Mouse (Mus musculus): ENCODE data around the gene Zg16.

Zg16 gene

GRCm38 (mm10) chr7:127076188-127076587 lies 10.9 kb downstream of the Zg16 start:
- DNase-seq (ENCODE audit: low spot score in 2 of 2) = no peak

DNA sequence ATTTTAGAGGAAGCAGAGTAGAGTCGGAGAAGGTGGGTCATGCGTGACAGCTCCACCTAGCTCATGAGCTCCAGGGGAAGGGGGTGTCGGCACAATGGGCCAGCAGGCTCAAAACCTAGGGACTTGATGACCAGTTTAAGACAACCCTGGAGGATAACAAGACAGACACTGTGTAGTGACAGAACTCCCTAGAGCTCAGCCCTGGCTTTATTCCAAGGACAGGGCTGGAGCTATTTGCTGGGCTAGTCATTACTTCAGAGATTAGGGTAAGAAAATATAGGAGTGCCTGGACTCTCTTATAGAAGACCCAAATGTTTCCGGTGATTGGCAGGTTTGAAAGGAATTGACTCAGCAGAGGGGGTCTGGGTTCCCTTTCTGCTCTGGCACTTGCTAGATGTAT lies 13.9 kb downstream of the Zg16 start:
- no peak for DNase-seq (ENCODE audit: low spot score in 2 of 2)

DNA sequence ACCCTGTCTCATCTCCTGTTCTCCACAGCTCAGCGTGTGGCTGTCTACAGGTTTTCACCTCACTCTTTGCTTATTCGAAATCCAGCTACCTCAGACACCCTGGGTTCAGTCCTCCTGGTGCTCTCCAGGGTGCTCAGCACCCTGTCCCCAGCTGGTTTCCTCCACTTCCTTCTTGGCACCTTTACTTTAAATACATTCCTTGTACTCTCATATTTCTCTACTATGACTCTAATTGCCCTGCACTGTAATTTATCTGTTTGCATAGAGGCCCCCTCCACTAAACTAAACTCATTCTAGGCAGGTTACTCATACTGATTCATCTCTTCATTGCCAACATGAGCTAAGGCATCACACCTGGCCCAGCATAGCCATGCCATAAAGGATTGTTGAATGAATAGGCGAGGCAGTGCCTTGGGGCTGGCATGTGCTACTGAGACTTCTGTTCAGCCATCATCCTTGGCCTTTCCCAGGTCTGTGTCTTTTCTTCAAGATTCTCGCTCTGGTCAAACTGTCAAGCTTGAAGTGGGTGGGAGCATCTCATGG lies 16.2 kb downstream of the Zg16 start:
- DNase-seq (ENCODE audit: low spot score in 2 of 2) = no peak

- DNase-seq (ENCODE audit: low spot score in 2 of 2) = no peak
Measured at GRCm38 (mm10) chr7:127066317-127066716, 20.8 kb downstream of the Zg16 start.

DNA sequence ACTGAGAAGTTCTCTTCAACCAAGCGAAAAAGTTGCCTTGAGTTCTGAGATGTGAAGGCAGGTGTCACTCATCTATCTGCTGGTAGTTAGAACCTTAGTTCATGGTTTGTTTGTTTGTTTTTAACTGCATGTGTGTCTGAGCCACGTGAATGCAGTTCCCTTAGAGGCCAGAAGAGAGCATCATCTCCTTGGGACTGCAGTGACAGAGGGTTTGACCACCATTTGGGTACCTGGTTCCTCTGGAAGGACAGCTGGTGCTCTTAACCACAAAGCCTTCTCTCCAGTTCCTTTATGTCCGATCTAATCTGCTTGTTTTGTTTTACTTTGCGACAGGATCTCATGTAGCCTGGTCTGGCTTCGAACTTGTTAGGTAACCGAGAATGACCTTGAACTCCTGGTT lies 21.6 kb downstream of the Zg16 start:
- DNase-seq (ENCODE audit: low spot score in 2 of 2) = no peak

DNA sequence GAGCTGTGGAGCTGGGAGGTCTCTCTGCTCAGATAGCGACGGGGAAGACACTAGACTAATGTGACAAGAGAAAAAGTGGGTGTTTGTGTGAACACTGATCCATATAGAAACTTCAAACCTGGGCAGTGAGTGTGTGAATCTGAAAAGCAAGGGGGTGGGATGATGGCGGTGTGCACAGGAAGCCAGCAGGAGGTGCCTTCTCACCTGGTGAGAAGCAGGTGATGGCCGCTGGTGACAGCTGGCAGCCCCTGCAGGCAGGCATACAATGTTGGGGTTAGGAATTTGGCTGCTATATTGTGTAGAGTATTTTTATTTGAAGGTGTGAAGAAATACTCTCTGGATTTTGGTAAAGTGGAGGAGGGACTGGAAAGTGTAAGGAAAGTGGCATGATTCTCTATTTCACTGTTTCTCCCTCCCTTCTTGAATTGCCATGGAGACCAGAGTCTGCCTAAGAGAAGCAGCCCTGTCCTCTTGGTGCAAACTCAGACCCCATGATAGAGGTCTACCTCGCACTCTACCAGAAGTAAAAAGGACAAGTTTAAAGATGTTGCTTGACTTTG lies 32.0 kb downstream of the Zg16 start:
- DNase-seq (ENCODE audit: low spot score in 2 of 2) = no peak

GRCm38 (mm10) chr7:127041851-127042672 lies 45.1 kb downstream of the Zg16 start, which contains the start of gene Kif22:
Gene Kif22 (minus strand): TSS chr7:127042471.
- peak; percentile 88 to 90 for DNase-seq (ENCODE audit: low spot score in 2 of 2)

GRCm38 (mm10) chr7:127031244-127031643 lies 55.9 kb downstream of the Zg16 start:
- DNase-seq (ENCODE audit: low spot score in 2 of 2) = no peak

- DNase-seq (ENCODE audit: low spot score in 2 of 2) = no peak
Measured at GRCm38 (mm10) chr7:127030172-127030571, 57.0 kb downstream of the Zg16 start.

GRCm38 (mm10) chr7:127027885-127028284 lies 59.2 kb downstream of the Zg16 start:
- no peak for DNase-seq (ENCODE audit: low spot score in 2 of 2)

DNA sequence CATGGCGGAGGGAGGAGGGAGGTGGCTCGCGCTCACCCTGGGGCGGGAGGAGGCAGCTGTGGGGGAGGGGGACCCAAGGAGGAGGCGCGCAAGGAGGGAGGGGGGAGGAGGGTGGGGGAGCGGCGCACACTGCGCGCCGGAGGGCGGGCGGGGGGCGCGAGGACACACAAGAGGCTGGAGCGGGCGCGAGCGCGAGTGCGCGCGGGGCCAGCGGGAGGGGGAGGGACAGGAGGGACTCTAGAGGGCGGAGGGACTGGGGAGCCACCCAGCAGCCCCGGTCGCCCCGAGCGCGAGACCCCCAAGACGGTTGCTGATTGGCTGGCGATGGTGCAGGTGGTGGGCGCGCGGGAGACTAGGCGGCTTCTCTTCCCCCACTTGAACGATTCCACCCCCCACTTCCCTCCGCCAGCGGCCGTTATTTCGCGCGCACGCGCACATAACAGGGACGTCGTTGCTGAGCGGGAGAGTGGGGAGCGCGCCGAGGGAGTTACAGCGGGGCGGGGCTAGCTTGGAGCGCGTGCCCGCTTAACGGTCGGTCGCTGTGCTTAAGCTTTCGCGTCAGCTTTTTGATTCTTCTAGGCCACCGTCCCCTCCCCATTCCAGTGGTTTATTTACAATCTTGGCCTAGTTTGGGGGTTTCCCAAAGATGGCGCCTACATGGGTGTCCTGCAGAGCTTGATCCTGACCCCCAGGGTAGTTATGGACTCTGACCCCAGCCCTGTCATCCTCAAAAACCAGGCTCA lies 60.0 kb downstream of the Zg16 start, which contains the start of gene Maz:
Maz (minus strand) TSS at position 54 of the 743 bp plus-strand sequence.
- peak; percentile 97 to 98 for DNase-seq (ENCODE audit: low spot score in 2 of 2)

GRCm38 (mm10) chr7:127026616-127026983 lies 60.5 kb downstream of the Zg16 start:
- DNase-seq (ENCODE audit: low spot score in 2 of 2) = peak; percentile 63 to 73

GRCm38 (mm10) chr7:127026161-127026600 lies 60.9 kb downstream of the Zg16 start:
- peak; percentile 49 to 62 for DNase-seq (ENCODE audit: low spot score in 2 of 2)

- peak in 1 of 2 experiments; percentile 54 for DNase-seq (ENCODE audit: low spot score in 2 of 2)
Measured at GRCm38 (mm10) chr7:127025556-127026160, 61.5 kb downstream of the Zg16 start.

DNA sequence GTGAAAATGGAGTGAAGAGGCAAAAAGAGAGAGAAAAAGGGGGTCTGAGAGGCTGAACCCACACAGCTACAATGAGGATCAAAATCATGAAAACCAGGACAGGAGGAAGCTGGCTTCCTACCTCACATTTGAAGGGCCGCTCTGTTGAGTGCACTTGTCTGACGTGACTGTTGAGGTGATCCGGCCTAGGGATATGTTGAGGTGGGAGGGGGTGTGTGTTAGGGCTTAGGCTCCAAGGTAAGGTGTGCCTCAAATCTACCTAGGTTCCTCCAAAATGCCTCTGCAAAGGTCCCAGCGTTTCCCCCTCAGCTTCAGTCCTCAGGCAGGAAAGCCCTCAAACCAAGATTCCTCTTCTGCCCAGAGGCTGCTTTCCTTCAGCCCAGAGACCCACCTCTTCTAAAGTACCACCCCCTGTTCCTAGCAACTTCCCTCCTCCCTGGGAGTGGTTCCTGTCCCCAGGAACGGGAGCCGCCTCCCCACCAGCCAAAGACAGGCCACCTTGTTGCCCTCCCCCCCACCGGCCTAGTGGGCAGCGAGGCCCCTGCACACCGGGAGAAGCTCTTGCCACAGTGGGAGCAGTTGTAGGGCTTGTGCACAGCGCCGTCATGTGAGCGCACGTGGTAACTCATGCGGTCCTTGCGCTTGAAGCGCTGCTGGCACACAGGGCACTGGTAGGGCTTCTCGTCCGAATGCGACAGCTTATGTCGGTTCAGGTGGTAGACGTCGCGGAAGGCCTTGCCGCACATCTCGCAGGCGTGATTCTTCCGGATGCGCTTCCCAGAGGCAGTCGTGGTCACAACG lies 62.2 kb downstream of the Zg16 start:
- DNase-seq (ENCODE audit: low spot score in 2 of 2) = peak; percentile 64 to 75

DNA sequence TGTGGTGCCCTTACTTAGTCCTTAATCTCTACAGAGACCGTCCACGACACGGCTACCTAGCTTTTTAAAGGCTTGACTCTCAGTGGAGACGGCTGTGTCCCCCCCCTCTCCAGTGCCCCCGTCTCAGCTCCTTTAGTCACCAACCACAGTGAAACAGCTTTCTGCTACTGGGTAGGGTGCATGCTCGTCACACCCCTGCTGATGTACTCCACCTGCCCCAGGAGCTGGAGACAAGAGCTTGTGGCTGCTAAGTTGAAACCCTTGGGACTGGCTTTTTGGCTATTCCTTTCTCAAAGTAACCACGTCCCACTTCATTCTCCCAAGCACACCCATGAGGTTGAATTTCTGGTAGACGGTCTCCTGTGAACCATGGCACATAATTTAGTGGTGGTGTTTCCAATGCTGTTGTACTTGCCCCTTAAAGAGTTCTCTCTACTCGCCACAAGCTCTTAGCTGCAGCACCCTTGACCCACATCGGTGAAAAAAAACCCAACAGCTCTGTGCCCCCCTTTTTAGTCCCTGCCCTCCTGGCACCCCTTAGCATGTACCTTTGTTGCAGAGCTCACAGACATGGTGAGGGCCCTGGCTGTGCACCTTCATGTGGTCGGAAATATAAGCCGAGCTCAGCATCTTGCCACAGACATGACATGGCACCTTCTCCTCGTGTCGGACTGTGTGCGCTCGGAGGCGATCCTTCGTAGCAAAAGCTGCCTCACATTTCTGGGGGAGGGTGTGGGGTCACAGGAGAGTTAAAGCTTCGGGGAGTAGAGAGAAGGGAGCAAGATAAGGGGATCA lies 63.0 kb downstream of the Zg16 start:
- DNase-seq (ENCODE audit: low spot score in 2 of 2) = no peak

DNA sequence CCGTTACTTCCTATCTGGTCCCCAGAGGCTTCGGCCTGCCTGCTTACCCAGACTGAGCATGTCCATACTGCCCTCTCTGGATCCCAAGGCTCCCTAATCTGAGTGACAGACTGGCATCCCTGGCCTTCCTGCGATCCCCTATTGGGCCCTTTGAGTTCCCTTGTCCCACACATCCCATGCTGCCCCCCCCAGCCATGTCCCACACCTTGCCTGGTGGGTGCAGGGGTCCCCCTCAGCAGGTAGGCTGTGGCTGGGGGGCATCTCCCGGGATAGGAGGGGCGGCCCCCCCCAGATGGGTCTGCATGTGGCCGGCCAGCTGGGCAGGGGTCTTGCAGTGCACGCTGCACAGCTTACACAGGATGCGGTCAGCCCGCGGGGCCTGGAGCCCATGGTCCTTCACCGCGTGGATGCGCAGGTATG lies 63.8 kb downstream of the Zg16 start:
- no peak for DNase-seq (ENCODE audit: low spot score in 2 of 2)

DNA sequence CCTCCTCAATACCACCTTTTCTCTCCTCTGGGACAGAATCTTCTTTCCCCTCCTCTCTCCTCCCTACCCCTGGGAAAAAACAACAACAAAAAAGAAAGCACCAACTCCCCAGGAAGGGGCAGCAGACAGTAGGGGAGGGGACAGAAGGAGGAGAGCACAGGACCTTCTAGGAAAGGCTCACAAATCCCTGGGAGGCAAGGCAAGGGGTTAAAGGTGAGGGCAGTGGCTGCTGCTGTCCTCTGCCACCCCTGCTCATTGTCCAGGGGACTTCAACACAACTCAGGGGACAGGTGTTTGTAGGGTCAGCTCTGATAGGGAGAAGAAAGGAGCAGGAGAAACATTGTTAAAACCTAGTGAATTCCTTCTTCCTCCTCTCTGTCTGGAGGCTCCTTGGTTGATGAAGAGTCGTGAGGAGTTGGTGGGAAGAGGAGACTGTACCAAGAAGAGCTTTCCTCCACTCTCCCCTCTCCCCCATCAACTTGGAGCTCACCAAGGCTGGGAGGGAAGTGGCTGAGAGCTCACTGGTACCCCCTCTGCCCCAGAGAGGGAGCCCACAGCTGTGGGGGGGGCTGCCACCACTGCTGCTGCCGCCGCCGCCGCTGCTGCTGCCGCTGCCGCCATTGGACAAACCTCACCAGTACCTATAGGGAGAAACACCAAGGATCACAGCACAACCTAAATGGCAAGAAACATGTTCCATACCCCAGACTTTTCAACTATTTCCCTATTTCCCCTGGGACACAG lies 64.4 kb downstream of the Zg16 start:
- no peak for DNase-seq (ENCODE audit: low spot score in 2 of 2)

Measured in spleen, postnatal 14 days (tissue).